Mouse (Mus musculus) frontal cortex, adult 2 months (tissue): ENCODE measurements around the gene Castor1. TPM values are rescaled to one million over a fixed set of nuclear protein-coding genes. Genes with fewer than 3 reads are reported as not detected.

Experiments
- DNase-seq, 2 experiments: peaks; one replicate each; pipeline ENCODE4 v3.0.0; 2022; ENCODE audit warnings: low spot score in 1 of 2; ENCODE audit errors: extremely low spot score in 1 of 2
- polyA plus RNA-seq: library from polyadenylated mRNA; depleted of rRNA; stranded (reverse); fragments of >200 nt; gene quantifications from 2 replicates; pipeline ENCODE4 v1.2.3, GENCODE M21; 2012

The Castor1 gene
- polyA plus RNA-seq, 1 experiment, result 4.5 TPM

DNA sequence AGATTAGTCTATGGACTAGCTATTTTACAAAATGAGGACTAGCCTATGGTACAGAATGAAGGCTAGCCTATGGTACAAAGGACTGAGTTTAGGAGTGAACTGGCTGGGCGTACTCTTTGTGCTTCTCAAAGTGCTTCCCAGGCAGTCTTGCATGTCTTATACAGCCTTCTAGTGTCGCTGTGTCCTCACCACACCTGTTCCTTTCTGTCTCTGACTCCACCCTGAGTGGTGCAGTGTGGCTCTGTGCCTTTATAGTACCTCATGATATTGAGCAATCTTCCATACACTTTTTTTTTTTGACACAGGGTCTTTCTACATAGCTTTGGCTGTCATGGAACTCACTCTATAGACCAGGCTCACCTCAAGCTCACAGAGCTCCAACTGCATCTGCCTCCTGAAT is 13.4 kb downstream of the Castor1 start:
- no peak for DNase-seq

DNA sequence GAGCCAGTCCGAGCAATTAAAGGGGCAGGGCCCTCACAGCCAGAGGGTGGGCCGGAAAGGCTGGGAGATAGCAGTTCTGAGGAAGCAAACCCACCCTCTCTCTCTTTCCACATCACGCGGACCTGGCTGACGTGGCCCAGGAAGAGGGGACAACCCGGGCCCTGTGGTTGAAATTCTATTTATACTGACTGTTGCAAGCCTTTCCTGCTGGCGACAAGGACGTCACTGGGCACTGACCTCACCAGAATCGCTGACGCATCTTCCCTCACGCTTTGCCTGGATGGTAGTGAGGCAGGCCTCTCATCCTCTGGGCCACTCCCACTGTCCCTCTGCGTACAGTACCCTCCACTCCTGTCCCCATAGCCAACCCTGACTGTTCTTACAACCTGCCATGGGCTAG is 14.6 kb downstream of the Castor1 start:
- no peak for DNase-seq

DNA sequence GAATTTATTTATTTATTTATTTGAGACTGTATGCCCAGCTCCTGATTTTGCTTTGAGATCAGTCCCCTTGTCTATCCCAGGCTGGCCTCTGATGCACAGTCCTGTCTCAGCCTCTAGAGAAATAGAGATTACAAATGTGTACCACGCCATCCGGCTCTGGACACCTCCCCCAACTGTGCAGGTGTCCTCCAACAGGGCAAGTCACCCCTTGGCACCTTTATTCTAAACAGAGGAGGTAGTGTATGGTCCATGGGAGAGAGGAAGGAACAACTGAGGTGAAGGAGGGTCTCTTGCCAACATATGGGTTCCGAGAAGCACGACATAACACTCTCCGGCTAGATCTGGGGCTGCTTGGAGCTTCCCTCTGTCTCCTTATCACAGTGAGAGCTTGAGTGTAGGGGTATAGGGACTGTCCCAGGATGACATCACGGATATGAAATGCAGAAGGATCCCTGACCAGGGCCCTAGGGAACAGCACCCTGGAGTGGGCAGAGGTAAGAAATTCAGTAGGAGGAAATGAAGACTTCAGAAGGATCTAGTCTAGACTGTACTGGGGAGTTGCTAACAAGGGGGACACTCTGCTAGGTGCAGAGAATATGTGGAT is 17.1 kb downstream of the Castor1 start:
- DNase-seq, result no peak

DNA sequence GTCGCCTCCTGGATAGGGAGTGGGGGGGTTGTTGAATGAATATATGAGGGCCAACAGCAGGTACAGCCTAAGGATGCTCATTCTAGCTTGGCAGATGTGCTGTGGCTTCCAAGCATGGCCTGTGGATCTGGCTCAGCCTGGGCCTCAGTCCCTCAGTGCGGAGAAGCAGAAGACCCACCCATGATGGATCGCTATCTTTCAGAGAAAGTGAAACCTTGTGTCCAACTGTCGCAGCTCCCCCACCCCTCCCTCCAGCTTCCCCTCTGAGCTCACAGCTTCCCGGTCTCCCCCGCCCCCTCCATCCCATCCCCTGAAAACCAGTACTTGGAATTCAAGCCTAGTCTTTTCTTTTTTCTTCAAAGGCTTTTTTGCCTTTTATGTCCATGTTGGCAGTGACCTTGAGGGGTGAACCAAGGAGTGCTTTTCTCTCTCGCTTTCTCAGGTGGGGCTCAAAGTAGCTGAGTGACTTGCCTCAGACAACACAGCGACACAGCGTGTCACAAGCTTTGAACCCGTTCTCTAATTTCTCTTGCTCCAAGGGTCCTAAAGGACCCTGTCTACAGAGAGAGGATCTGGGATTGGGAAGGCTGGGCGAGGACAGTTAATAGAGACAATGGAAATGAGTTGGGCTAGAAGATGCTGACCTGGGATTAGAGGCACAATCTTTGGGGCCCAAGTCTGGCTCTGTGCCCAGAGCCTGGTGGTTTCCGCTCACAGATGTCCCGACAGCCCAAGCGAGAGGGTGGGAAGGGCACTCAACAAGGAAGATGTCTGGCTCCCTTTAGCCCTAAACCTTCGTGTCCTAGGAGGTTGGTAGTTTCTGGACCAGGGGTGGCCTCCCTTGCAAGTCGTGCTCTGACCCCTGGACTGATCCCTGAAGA is 17.9 kb downstream of the Castor1 start, which contains the start of gene Osm:
Gene Osm (plus strand): TSS at position 756 of the 881 bp plus-strand sequence.
- no peak for DNase-seq

DNA sequence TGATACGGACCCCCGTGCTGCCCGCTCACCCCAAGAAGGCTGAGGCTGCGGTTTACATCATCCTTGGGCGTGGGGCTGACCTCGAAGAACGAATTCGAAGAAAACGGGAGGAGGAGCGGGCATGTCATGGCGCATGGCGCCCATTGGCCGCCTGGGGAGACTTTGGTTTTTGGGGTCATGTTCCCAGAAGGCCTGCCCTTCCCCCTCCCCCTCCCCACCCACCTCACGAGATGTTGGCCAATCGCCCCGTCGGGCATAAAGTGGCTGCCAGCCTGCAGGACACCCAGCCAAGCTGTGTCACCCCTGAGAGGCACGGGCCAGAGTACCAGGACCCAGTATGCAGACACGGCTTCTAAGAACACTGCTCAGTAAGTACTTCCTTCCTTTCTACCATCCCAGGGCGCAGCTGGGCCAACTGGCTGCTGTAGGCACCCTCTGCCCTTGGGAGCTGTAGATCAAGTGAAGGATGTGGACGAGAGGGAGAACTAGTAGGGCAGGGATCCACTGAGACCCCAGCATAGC is 18.6 kb downstream of the Castor1 start:
- DNase-seq, result no peak

DNA sequence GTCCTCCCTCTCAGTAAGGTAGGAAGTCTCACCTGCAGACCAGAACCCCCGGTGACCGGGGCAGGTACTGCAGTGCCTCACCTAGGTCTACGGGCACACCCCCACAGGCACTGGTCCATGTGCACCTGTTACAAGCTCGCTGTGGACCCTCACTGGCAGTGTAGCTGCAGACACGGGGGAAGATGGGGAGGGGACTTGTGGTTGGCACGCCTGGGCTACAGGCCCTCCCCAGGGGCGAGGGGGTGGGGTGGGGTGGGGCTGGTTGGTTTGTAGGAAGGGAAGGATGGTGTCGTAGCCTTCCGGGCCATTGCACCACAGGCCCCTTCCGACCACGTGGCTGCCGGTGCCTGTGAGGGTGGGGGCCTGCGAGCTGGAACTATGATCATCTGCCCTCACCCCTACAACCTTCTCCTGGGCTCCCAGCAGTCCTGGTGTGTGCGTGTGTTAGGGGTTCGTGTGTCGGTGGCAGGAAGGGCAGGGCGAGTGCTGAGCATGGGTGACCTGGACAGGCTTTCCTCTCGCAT is 19.4 kb downstream of the Castor1 start:
- no peak for DNase-seq

DNA sequence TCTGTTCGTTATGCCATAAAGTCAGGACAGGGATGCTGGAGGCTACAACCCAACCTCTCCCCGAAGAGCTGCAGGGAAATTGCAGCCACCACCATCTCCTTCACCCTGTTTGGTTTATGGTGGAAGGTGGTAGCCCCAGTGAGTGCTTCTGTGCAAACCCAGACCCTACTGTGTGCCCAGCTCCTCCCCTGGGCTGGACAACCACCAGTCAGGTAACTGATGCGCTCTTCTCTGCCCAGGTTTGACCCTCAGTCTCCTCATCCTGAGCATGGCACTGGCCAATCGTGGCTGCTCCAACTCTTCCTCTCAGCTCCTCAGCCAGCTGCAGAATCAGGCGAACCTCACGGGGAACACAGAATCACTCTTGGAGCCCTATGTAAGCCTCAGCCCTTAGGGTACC is 20.1 kb downstream of the Castor1 start:
- DNase-seq, result no peak

DNA sequence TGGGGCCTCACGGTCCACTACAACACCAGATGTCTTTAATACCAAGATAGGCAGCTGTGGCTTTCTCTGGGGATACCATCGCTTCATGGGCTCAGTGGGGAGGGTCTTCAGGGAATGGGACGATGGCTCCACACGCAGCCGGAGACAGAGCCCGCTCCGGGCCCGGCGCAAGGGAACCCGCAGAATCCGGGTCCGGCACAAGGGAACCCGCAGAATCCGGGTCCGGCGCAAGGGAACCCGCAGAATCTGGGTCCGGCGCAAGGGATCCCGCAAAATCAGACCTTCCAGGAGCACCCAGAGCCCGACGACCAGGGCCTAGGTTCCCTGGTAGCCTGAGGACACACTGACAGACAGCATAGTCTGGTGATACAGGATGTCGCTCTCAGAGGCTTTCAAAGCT is 21.7 kb downstream of the Castor1 start:
- DNase-seq, result no peak

DNA sequence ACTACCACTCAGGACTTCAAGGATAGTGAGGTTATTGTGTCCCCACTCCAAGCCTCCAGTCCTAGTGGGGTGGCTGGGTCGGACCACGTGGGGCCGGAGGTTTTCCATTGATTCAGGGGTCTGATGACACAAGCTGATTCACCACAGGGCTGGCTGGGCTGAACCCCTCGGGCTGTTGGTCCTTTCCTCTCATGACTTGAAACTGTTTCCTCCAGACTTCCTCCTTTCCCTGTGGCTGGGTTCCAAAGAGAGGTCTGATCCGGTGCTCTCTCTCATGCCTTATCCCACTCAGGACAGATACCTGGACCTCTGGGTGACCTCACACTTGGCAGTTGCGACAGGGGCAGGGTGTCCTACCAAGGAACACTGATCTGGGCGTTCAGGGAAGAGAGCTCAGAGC is 22.1 kb downstream of the Castor1 start:
- no peak for DNase-seq

DNA sequence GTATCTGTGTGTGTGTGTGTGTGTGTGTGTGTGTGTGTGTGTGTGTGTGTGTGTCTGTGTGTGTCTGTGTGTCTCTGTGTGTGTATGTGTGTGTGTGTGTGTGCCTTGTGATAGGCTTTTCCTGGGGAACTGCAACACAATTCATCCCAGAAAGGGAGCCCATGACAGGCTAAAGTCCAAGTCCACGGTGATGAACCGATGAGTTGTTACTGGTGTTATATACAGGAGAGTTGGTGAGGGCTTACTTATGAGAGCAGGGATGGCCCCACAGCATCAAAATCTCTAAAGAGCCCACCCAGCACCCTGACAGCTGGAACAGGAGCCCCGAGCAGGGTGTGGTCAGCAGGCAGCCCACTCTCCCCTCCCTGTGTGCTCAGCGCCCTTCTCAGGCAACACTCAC is 23.2 kb downstream of the Castor1 start:
- no peak for DNase-seq

DNA sequence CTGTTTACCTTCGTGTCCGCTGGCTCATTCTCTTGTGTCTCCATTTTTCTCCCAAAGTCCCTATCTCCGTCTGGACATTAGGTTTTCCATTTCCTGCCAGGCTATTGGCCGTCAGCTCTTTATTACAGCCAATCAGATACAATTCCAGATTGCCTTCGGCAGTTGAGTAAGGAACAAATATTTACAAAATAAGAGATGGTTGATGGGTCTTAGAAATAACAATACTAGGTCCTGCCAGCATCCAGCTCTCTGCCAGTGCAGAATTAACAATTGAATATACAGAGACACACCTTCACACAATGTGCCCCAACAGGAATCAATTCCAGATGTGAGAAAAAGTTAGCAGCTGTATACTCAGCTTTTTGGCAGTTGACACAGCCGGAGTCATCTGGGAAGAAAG is 28.1 kb downstream of the Castor1 start:
- no peak for DNase-seq

DNA sequence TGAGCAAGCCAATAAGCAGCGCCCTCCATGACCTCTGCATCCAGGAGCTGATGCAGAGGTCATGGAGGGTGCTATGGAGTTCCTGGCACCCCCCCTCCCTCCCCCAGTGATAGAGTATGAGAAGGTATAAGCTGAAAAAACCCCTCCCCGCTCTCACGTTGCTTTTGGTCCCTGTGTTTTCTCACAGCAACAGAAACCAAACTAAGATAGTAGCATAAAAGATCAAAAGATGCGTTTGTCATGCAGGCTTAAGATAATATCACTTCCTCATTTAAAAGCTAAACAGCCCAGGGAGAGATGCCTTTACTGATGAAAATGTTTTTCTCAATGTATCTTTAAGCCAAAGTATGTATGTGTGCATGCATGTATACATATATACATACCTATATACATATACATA is 28.6 kb downstream of the Castor1 start:
- no peak for DNase-seq

DNA sequence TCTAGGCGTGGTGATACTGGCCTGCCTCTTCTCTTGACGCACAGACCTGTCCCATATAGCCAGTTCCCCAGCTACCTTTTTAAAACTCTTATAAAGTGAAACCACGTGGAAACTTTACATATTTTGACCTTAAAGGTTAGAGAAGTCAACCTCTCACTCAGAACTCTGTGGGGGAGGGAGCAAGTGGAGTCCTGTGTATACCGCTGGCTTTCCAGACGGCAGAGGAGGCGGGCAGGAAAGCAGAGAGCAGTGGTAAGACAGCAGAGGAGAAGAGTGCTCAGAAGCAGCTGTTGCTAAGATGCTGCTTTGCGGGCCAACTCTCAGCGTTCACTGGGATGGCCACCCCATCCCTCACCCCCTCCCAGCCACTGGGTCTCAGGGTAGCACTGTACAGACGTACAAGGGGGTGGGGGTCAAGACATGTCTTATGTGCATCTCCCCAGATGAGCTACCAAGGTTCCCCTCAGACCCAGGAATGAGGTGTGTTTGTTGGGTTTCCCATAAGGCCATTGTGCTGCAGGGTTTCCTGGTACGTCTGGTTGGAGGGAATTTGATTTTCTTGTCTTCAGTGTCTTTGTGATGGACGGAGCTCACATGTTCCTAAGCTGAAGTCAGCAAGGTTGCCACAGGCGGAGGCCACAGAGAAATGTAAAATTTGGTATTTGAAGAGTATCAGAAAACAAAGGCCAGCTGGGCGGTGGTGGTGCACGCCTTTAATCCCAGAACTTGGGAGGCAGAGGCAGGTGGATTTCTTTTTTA is 29.4 kb downstream of the Castor1 start:
- DNase-seq, result no peak

DNA sequence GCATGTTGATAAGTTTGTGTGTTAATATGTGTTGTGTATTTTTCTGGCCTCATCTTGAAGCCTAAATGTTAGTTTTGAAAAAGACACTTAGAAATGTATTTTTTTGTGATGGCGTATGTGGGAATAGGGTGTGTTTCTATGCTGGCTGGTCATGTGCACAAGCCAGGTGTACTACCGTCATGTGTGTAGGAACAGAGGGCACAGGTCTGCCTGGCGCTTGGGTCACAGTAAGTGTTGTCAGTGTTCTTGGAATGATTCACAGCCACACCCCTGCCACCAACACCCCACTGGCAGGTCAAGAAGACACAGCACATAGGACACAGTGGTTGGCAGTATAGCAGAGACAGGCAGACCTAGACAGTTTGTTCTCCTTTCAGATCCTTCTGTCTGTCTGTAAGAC is 31.1 kb downstream of the Castor1 start:
- no peak for DNase-seq

DNA sequence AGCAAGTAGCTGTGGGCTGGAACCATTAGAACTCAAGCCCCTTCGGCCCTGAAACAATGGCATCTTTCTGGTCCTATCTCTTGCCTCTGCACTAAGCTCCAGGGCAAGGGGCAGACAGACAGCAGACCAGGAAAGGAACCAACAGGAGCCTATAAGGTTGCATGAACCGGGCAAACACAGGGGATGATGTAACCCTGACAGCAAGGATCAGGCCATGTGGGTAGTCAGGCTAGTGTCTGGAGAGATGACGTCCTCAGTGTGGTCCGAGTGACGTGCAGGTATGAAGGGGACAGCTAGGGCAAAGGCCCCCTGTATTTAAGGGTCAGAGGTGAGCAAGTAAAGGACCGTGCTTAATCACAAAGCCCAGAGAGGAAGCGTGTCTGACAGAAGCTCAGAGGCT is 32.3 kb downstream of the Castor1 start:
- DNase-seq, result no peak

DNA sequence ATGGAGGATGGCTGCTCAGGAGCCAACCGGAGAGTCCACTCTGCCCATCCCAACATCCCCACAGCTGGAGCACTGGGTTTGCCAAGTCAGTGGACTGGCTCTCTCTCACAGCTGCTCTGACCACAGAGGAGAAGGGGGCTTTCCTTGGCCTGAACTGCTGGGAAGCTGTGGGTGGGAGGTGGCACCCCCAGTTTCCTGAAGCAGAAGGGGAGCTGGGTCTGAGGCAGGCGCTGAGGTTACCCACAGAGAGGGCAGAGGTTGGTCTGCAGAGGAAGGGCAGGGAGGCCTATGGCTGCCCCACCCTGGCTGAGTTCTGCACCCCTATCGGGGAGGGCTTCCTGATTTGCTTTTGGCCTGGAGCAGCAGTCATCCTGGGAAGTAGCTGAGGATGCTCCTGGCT is 33.4 kb downstream of the Castor1 start:
- DNase-seq, result no peak

DNA sequence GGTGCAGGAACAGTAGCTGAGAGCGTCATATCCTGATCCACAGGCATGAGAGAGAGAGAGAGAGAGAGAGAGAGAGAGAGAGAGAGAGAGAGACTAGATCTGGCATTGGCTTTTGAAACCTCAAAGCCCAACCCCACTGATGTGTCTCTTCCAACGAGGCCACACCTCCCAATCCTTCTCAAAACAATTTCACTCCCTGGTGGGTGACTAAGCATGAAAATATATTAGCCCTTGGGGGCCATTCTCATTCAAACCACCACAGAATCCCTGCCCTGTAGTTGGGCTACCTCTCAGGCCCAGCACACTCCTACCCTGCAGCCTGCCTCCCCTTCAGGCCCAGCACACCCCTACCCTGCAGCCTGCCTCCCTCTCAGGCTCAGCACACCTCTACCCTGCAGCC is 34.9 kb downstream of the Castor1 start:
- DNase-seq, result no peak

DNA sequence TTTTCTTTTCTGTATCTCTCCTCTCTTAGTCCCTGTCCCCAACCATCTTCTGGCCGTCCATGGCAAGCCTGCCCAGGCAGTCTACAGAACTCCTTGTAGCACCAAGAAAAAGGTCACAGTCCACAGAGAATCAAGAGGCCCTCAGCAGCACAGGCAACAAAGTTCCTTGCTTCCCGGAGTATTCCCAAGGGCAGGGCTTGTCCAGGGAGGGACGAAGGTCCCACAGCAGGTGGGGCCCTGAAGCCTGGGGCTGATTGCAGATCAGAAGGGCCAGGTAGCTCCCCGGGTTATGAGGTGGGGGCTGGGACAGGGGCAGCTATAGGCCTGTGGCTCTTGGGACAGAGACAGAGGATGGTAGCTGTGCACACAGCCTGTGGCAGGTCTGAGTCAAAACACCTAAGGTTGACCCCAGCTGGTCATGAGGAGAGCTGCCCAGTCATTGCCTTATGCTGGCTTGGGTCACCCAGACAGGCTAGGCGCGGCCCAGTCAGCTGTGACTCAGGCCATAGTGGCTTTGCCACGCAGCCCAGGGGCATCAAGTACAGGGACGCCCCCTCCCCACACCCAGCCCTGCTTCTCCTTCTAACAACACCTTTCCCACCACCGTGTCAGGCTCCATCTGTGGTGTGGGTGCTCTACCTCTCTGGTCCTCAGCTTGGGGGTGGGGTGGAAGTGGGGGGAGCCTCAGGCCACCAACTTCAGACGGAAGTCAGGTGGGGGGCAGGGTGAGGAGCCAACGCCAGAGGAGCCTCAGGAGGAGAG is 39.0 kb downstream of the Castor1 start, which contains the start of gene Lif:
Gene Lif (plus strand): TSS at position 712 of the 762 bp plus-strand sequence.
- DNase-seq, result no peak

DNA sequence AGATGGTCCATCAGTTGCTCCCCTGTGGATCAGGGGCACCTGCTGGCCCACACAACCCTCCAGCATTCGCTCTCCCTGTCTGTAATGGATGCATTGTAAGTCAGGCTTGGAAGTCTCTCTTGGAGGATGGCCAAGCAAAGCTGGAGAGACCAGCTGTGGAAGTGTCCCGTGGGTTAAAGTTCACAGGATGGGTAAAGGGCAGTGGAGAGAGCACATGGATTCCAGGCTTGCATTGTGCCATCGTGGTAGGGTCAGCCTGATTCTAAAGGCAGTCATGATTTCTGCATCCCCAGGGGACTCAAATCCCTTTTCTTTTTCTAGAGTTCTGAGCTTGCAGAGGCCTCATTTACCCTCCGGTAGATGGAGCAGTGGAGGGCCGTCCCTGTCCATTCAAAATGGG is 39.7 kb downstream of the Castor1 start:
- DNase-seq, result no peak

DNA sequence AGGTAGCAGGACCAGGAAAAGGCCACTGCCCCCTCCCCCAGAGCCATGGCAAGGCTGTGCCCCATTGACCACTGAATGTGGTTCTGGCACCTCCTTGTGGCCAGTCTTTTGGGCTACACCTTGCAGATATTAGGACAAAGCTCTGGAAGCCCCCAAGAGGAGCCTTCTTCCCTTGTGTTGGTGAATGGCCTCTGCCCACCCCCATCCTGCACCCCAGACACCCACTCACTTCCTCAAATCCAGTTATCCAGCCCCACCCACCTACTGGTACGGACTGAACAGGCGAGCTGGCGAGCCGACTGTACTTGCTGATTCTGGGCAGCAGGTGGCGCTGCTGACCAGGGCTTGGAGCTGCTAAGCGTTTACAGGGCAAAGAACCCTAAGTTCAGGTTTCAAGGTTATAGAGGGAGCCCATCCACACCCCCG is 40.6 kb downstream of the Castor1 start:
- peak; percentile 26 to 87 for DNase-seq
